Mouse (Mus musculus) forebrain, embryonic 10.5 days (tissue): ENCODE results near the gene Arl8b. TPM values are rescaled to one million over a fixed set of nuclear protein-coding genes. Genes with fewer than 3 reads are reported as not detected.

ENCODE experiments used
- DNase-seq: peaks from one replicate; pipeline ENCODE4 v3.0.0-alpha.2; 2017; ENCODE audit warnings: low spot score; ENCODE audit errors: extremely low spot score
- H3K27ac ChIP-seq: fragments of 300-500 bp; sonication (generic); 2 replicates; pipeline ENCODE4 v1.5.1; 2016; ENCODE audit warnings: mild to moderate bottlenecking
- H3K27me3 ChIP-seq: fragments of 300-500 bp; sonication (generic); 2 replicates; pipeline ENCODE4 v1.6.1; 2016; ENCODE audit warnings: mild to moderate bottlenecking; ENCODE audit not compliant: poor library complexity, severe bottlenecking
- H3K36me3 ChIP-seq: fragments of 300-500 bp; sonication (generic); replicated peaks from 2 replicates; pipeline ENCODE4 v1.6.1; 2016; ENCODE audit warnings: mild to moderate bottlenecking, moderate library complexity
- H3K4me1 ChIP-seq: fragments of 300-500 bp; sonication (generic); 2 replicates; pipeline ENCODE4 v1.6.1; 2016
- H3K4me3 ChIP-seq: fragments of 300-500 bp; sonication (generic); 2 replicates; pipeline ENCODE4 v1.5.1; 2016; ENCODE audit warnings: mild to moderate bottlenecking, moderate library complexity
- H3K9me3 ChIP-seq: fragments of 300-500 bp; sonication (generic); 2 replicates; pipeline ENCODE4 v1.6.1; 2016; ENCODE audit warnings: mild to moderate bottlenecking, moderate library complexity
- WGBS: fragments of 180-500 bp; shearing (Covaris S2); methylation state at CpG from one replicate; pipeline ENCODE4 v1.1.7; 2016; 5-methylcytosine and 5-hydroxymethylcytosine counted together
- polyA plus RNA-seq: library from polyadenylated mRNA; unstranded; fragments of >200 nt; fragmentation: Nextera tagmentation; extraction: Ambion mirVana; gene quantifications from 2 replicates; pipeline ENCODE4 v1.2.1, GENCODE M21; 2016

The Arl8b gene
- polyA plus RNA-seq, 1 experiment from 2014 or later = 62.6 TPM

DNA sequence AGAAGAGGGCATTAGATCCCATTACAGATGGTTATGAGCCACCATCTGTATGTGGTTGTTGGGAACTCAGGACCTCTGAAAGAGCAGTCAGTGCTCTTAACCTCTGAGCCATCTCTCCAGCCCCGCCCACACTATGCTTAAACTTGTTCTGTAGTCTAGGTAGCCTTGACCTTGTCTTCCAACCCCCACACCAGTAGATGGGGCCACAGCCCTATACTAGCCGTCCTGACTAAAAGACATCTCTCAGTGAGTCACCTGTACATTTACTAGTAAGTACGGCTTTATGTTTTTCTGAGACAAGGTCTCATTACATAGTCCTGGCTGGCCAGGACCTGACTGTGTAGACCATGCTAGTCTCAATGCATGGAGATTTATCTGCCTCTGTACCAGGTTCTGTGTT, 12.0 kb upstream of the Arl8b start:
- 87% methylated on average over 3 of the region's 3 CpGs for WGBS
- Histone ChIP-seq H3K36me3 (no peaks in the 10 kb centered on the region), H3K27me3 (no peaks in the 10 kb centered on the region), H3K4me3 (no peak overlapping the region), H3K4me1 (no peaks in the 10 kb centered on the region), H3K27ac (no peak overlapping the region), H3K9me3 (no peaks in the 10 kb centered on the region)
- DNase-seq = no peak

DNA sequence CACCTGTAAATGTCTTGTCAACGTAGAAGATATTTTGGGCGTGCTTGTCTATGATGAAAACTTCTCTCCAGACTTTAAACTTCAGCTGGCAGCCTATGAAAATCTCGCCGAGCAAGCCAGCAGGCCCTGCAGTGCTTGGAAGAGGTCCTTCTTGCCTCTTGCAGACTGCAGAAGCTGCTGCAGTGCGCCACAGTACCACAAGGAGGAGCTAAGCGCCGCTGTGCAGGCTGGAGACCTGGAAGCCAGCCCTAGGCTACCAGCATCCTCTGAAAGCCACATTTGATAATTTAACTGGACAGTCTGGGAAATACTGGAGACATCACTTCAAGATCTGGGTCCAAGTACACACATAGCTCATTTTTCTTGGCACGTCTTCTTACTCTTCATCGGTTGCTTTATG, 10.0 kb upstream of the Arl8b start:
- no peak overlapping the region for H3K4me3 ChIP-seq
- 19% methylated on average over 9 of the region's 9 CpGs for WGBS
- no peaks in the 10 kb centered on the region for H3K27me3 ChIP-seq
- no peak overlapping the region for H3K27ac ChIP-seq
- no peaks in the 10 kb centered on the region for H3K9me3 ChIP-seq
- no peaks in the 10 kb centered on the region for H3K36me3 ChIP-seq
- DNase-seq = peak; percentile 74
- H3K4me1 ChIP-seq = no peaks in the 10 kb centered on the region

DNA sequence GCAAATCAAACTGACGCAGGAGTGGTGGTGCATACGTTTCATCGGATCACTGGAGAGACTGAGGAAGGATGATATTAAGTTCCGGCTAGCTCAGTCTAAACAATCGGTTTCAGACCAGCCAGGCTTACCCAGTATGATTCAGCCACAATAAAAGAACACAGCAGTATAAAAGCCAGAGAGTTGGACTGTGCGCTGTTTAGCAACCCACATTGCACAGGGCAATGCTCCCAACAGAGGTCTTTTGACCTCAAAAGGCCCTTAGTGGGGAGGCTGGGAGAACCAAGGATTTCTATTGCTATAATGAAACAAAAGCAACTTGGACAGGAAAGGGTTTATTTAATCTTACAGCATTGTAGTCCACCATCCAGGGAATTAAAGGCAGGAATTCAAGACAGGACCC, 9.4 kb upstream of the Arl8b start:
- H3K4me1 ChIP-seq = no peaks in the 10 kb centered on the region
- no peak for DNase-seq
- no peaks in the 10 kb centered on the region for H3K36me3 ChIP-seq
- 88% methylated on average over 6 of the region's 6 CpGs for WGBS
- H3K27me3 ChIP-seq = no peaks in the 10 kb centered on the region
- no peak overlapping the region for H3K4me3 ChIP-seq
- H3K9me3 ChIP-seq = no peaks in the 10 kb centered on the region
- H3K27ac ChIP-seq = no peak overlapping the region

DNA sequence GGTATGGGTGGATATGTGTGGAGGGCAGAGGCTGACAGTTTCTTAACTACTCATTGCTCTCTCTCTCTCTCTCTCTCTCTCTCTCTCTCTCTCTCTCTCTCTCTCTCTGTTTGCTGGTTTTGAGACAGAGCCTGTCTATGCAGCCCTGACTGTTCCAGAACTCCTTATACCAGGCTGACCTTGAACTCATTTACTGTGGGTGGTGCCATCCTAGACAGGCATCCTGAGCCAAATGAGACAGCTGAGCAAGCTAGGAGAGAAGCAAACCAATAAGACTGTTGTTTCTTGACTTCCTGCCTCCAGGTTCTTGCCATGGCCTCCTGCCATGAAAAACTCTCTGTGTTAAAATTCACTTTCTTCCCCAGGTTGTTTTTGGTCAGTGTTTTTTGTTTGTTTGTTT, 6.6 kb upstream of the Arl8b start:
- Histone ChIP-seq H3K4me1 (no peaks in the 10 kb centered on the region), H3K27ac (no peak overlapping the region), H3K27me3 (no peaks in the 10 kb centered on the region), H3K4me3 (no peak overlapping the region), H3K36me3 (no peaks in the 10 kb centered on the region), H3K9me3 (no peaks in the 10 kb centered on the region)
- DNase-seq = no peak

DNA sequence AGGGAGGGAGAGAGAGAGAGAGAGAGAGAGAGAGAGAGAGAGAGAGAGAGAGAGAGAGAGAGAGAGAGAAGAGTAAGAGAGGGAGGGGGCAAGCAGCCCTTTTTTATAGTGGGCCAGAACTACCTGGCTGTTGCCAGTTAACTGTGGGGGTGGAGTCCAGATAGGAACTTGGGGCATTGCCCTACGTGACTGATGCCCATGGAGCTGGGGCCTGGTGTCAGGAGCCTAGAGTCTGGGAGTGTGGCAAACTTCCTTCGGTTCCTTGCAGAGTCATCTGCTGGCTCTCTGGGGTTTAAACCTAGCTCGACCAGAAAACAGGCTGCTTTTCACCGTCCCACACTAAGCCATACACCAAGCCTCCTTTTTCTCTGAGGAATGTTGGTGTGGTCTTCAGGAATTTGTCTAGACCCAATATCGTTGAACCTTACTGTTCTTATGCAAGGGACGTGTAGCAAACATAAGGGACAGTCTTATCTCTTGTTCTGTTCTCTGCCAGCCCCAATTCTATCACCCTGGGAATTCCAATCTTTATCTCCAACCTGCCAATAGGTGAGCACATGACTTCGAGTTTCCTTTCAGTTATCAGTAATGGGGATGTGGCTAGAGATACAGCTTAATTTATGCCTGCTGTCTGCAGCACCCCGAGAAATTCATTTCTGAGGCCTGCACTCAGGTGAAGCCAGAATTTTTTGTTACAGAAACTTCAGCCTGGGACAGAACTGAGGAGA, 5.2 kb upstream of the Arl8b start:
- no peak for DNase-seq
- H3K4me3 ChIP-seq = no peak overlapping the region
- 78% methylated on average over 8 of the region's 8 CpGs for WGBS

GRCm38 (mm10) chr6:108778399-108778798, 4.5 kb upstream of the Arl8b start:
- Histone ChIP-seq H3K27ac (no peak overlapping the region), H3K36me3 (no peaks in the 10 kb centered on the region), H3K4me1 (no peaks in the 10 kb centered on the region; the same call in 1 of the 2 replicates), H3K9me3 (no peaks in the 10 kb centered on the region), H3K27me3 (no peaks in the 10 kb centered on the region), H3K4me3 (no peak overlapping the region)
- DNase-seq = no peak
- 80% methylated on average over 5 of the region's 5 CpGs for WGBS

More for the DNA sequence above, 5.2 kb upstream of the Arl8b start:
- Histone ChIP-seq H3K9me3 (no peaks in the 10 kb centered on the region), H3K27ac (no peak overlapping the region), H3K27me3 (no peaks in the 10 kb centered on the region), H3K4me1 (no peaks in the 10 kb centered on the region), H3K36me3 (no peaks in the 10 kb centered on the region)

GRCm38 (mm10) chr6:108781865-108782264, 1.0 kb upstream of the Arl8b start:
- no peaks in the 10 kb centered on the region for H3K9me3 ChIP-seq
- no peak overlapping the region for H3K4me3 ChIP-seq
- no peak for DNase-seq
- H3K4me1 ChIP-seq = peaks cover 17% of the 10 kb centered on the region
- 73% methylated on average over 6 of the region's 6 CpGs for WGBS
- no peak overlapping the region for H3K27ac ChIP-seq
- no peaks in the 10 kb centered on the region for H3K27me3 ChIP-seq
- no peaks in the 10 kb centered on the region for H3K36me3 ChIP-seq

GRCm38 (mm10) chr6:108783184-108783881, 434 bp downstream of the Arl8b start:
- Histone ChIP-seq H3K27ac (peak overlapping the region; percentile 92), H3K27me3 (no peaks in the 10 kb centered on the region), H3K4me1 (peaks cover 17% of the 10 kb centered on the region), H3K9me3 (no peaks in the 10 kb centered on the region), H3K4me3 (peak overlapping the region; percentile 99), H3K36me3 (no peaks in the 10 kb centered on the region)
- no peak for DNase-seq
- under 1% methylated on average over 57 of the region's 57 CpGs for WGBS

- 49% methylated on average over 11 of the region's 11 CpGs for WGBS
- 0 out of 2 replicates have a peak overlapping the region, but pooled peaks have one; percentile 92 for H3K27ac ChIP-seq
These were observed 1.2 kb downstream of the Arl8b start for GRCm38 (mm10) chr6:108784056-108784455.

GRCm38 (mm10) chr6:108784796-108785195, 1.9 kb downstream of the Arl8b start:
- DNase-seq = no peak
- peak overlapping the region; percentile 99 for H3K4me3 ChIP-seq
- no peaks in the 10 kb centered on the region for H3K36me3 ChIP-seq
- no peaks in the 10 kb centered on the region for H3K9me3 ChIP-seq
- no peak overlapping the region for H3K27ac ChIP-seq
- peaks cover 17% of the 10 kb centered on the region for H3K4me1 ChIP-seq
- H3K27me3 ChIP-seq = no peaks in the 10 kb centered on the region
- WGBS = 86% methylated on average over 5 of the region's 5 CpGs

More at GRCm38 (mm10) chr6:108784056-108784455, 1.2 kb downstream of the Arl8b start:
- DNase-seq = no peak
- Histone ChIP-seq H3K9me3 (no peaks in the 10 kb centered on the region), H3K27me3 (no peaks in the 10 kb centered on the region), H3K36me3 (no peaks in the 10 kb centered on the region), H3K4me3 (peak overlapping the region; percentile 99), H3K4me1 (peaks cover 17% of the 10 kb centered on the region)

GRCm38 (mm10) chr6:108785551-108785950, 2.7 kb downstream of the Arl8b start:
- Histone ChIP-seq H3K36me3 (no peaks in the 10 kb centered on the region), H3K4me3 (no peak overlapping the region)
- 91% methylated on average over 3 of the region's 3 CpGs for WGBS

GRCm38 (mm10) chr6:108791498-108791897, 8.6 kb downstream of the Arl8b start:
- H3K4me1 ChIP-seq = no peaks in the 10 kb centered on the region
- H3K36me3 ChIP-seq = no peaks in the 10 kb centered on the region
- DNase-seq = no peak
- no peak overlapping the region for H3K27ac ChIP-seq
- H3K4me3 ChIP-seq = no peak overlapping the region
- H3K9me3 ChIP-seq = no peaks in the 10 kb centered on the region
- 87% methylated on average over 5 of the region's 5 CpGs for WGBS
- H3K27me3 ChIP-seq = no peaks in the 10 kb centered on the region

More at GRCm38 (mm10) chr6:108785551-108785950, 2.7 kb downstream of the Arl8b start:
- H3K4me1 ChIP-seq = peaks cover 17% of the 10 kb centered on the region
- H3K27me3 ChIP-seq = no peaks in the 10 kb centered on the region
- no peaks in the 10 kb centered on the region for H3K9me3 ChIP-seq
- no peak for DNase-seq
- no peak overlapping the region for H3K27ac ChIP-seq

DNA sequence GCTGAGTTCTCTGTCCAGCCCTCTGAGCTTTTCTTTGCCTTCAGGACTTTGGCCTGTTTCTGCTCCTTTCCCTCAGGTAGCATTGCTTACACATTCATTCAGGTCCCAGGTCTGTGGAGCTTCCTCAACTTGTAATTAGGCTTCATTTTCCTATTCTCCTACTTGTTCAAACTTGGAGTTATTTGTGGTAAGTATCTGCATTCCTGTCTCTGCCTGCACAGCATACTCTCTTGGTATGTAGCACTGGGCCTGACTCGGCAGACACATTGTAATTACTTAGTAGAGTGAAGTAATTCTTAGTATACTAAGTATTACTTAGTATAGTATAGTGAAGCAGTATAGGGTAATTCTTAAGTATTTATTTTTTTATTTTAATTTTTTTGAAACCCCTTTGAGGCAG, 13.0 kb downstream of the Arl8b start:
- no peak overlapping the region for H3K27ac ChIP-seq
- no peak overlapping the region for H3K4me3 ChIP-seq
- H3K4me1 ChIP-seq = no peaks in the 10 kb centered on the region
- no peaks in the 10 kb centered on the region for H3K27me3 ChIP-seq
- DNase-seq = no peak
- H3K9me3 ChIP-seq = no peaks in the 10 kb centered on the region
- no peaks in the 10 kb centered on the region for H3K36me3 ChIP-seq
- 85% methylated on average over 1 of the region's 1 CpGs for WGBS
